Mouse (Mus musculus) cerebellum, postnatal 14 days (tissue): Measurements from ENCODE around the gene Pla2g15.

Experiments used
- DNase-seq, 2 experiments: peaks; one replicate each; pipeline ENCODE4 v3.0.0; 2021; ENCODE audit warnings: mixed read lengths in 2 of 2

Pla2g15 gene

GRCm38 (mm10) chr8:106135672-106136071 lies 14.5 kb upstream of the Pla2g15 start:
- no peak for DNase-seq

GRCm38 (mm10) chr8:106136156-106137130 lies 13.8 kb upstream of the Pla2g15 start, which contains the start of gene Esrp2:
Gene Esrp2 (minus strand): TSS chr8:106136974.
- no peak for DNase-seq

GRCm38 (mm10) chr8:106137218-106137905 lies 12.8 kb upstream of the Pla2g15 start:
- no peak for DNase-seq

- DNase-seq: peak; percentile 40 to 56
These were observed 12.2 kb upstream of the Pla2g15 start for GRCm38 (mm10) chr8:106137906-106138477.

- no peak for DNase-seq
These were observed 11.6 kb upstream of the Pla2g15 start for GRCm38 (mm10) chr8:106138616-106139015.

GRCm38 (mm10) chr8:106140191-106140590 lies 10.0 kb upstream of the Pla2g15 start:
- no peak for DNase-seq

- peak; percentile 90 to 91 for DNase-seq
These were observed 9.4 kb upstream of the Pla2g15 start for GRCm38 (mm10) chr8:106140769-106141168.

- no peak for DNase-seq
These were observed 4.9 kb upstream of the Pla2g15 start for GRCm38 (mm10) chr8:106145331-106145730.

GRCm38 (mm10) chr8:106146014-106146413 lies 4.2 kb upstream of the Pla2g15 start:
- no peak for DNase-seq

GRCm38 (mm10) chr8:106147868-106148565 lies 2.2 kb upstream of the Pla2g15 start:
- DNase-seq: no peak

GRCm38 (mm10) chr8:106149025-106149424 lies 1.2 kb upstream of the Pla2g15 start:
- no peak for DNase-seq

GRCm38 (mm10) chr8:106150653-106151000 lies 428 bp downstream of the Pla2g15 start:
- no peak for DNase-seq

GRCm38 (mm10) chr8:106151041-106151440 lies 842 bp downstream of the Pla2g15 start:
- no peak for DNase-seq

- DNase-seq: no peak
These were observed 2.7 kb downstream of the Pla2g15 start for GRCm38 (mm10) chr8:106152876-106153275.

- no peak for DNase-seq
These were observed 7.2 kb downstream of the Pla2g15 start for GRCm38 (mm10) chr8:106157419-106157818.

- no peak for DNase-seq
These were observed 8.2 kb downstream of the Pla2g15 start for GRCm38 (mm10) chr8:106158381-106158780.

- no peak for DNase-seq
These were observed 9.7 kb downstream of the Pla2g15 start for GRCm38 (mm10) chr8:106159876-106160275.

GRCm38 (mm10) chr8:106163251-106163650 lies 13.1 kb downstream of the Pla2g15 start:
- no peak for DNase-seq

GRCm38 (mm10) chr8:106165460-106165859 lies 15.3 kb downstream of the Pla2g15 start:
- peak; percentile 86 to 90 for DNase-seq

GRCm38 (mm10) chr8:106168356-106169016 lies 18.3 kb downstream of the Pla2g15 start, which contains the start of gene Slc7a6:
Gene Slc7a6 (plus strand): TSS chr8:106168857.
- peak; percentile 87 to 93 for DNase-seq

GRCm38 (mm10) chr8:106169017-106169933 lies 19.1 kb downstream of the Pla2g15 start:
- no peak for DNase-seq
